Mouse (Mus musculus) adrenal gland (tissue): ENCODE results near the gene Pgpep1.

Source experiments
- intact Hi-C: fragments of 180-260 bp; cut with DNase I; formaldehyde crosslinking; loops from one replicate; pipeline ENCODE4 v1.15.1; 2025
- long read RNA-seq, 2 experiments: library from polyadenylated mRNA; unstranded; transcript quantifications; one replicate each; pipeline ENCODE4 v2.0.0; 2020; ENCODE audit warnings: borderline replicate concordance in 1 of 2; ENCODE audit not compliant: insufficient replicate concordance in 1 of 2

Pgpep1 gene
- long read RNA-seq, experiment 1, full-length matches to known transcripts: 25 of 125 reads
- long read RNA-seq, experiment 1, partial matches to known transcripts: 2 of 125 reads
- long read RNA-seq, experiment 1, other reads (novel, unspliced or antisense): 98 of 125 reads
- long read RNA-seq, experiment 2, full-length matches to known transcripts: 25 of 63 reads
- long read RNA-seq, experiment 2, partial matches to known transcripts: 2 of 63 reads
- long read RNA-seq, experiment 2, other reads (novel, unspliced or antisense): 36 of 63 reads

GRCm38 (mm10) chr8:70660273-70660725 lies at the start of gene Pgpep1:
Gene Pgpep1, minus strand, starts transcription at chr8:70660388.
- intact Hi-C loops: no loop called here

GRCm38 (mm10) chr8:70709794-70710193 lies 49.6 kb upstream of the Pgpep1 start:
- intact Hi-C loops: loop anchor here (10.0 kb wide), 1 partner anchor 55 kb away; no protein-coding TSS in a partner anchor

GRCm38 (mm10) chr8:70708281-70708680 lies 48.1 kb upstream of the Pgpep1 start:
- intact Hi-C loops: loop anchor here (10.0 kb wide), 1 partner anchor 53 kb away; no protein-coding TSS in a partner anchor

DNA sequence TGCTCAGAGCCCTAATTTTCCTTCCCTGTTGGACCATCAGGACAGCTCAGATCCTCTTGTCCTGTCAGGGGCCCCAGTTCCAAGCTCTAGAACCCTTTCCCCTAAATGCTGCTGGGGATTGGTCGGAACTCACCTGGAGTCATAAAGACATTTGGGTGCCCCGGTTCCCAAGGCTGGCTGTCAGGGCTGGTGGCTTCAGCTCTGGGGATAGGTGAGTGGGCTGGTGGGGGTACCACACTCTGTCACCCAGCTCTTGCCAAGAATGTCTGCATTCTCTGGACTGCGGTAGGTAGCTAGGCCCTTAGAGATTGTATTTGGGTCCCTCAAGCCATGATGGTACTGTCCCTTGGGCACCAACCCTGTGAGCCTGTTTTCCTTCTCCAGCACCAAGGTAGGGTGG lies 43.1 kb upstream of the Pgpep1 start, which contains the start of gene Iqcn:
Iqcn (plus strand) TSS at position 171 of the 400 bp plus-strand sequence.
- intact Hi-C loops: loop anchor here (10.0 kb wide), 1 partner anchor 48 kb away; no protein-coding TSS in a partner anchor

- intact Hi-C loops: loop anchor here (10.0 kb wide), 1 partner anchor 48 kb away; no protein-coding TSS in a partner anchor
These were observed 42.6 kb upstream of the Pgpep1 start for GRCm38 (mm10) chr8:70702842-70703182.

DNA sequence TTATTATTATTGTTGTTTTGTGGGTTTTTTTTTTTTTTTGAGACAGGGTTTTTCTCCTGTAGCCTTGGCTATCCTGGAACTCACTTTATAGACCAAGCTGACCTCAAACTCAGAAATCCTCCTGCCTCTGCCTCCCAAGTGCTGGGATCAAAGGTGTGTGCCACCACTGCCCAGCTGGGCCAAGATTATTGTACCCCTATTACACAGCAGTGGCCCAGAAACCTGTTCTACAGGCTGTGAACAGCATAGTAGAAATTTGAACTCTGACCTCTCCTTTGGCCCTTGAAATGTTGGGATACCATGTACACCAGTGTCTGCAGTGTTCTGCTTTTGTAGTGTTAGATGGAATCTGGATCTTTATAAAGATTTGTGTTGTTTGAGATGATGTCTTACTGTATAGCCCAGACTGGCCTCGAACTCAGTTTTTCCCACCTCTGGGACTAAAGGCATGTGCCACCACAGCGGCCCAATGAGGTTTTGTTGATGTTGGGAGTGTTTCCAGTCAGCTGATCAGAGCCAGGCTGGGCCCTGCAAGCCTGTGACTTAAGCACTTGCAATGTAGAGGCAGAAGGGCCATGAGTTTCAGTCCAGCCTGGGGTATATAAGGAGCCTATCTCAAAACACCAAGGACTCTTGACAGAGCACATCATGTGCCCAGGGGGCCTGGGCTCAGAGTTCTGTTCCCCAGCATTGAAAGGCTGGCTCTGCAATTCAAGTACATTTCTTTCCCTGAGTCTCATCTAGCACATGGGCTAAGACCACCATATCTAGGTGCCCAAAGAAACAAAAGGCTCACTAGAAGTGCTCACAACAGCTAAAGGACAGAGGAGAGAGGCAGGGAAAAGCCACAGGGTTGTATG lies 42.0 kb upstream of the Pgpep1 start:
- intact Hi-C loops: loop anchor here (1.0 to 10.0 kb wide), 2 partner anchors 30 to 47 kb away; no protein-coding TSS in a partner anchor

DNA sequence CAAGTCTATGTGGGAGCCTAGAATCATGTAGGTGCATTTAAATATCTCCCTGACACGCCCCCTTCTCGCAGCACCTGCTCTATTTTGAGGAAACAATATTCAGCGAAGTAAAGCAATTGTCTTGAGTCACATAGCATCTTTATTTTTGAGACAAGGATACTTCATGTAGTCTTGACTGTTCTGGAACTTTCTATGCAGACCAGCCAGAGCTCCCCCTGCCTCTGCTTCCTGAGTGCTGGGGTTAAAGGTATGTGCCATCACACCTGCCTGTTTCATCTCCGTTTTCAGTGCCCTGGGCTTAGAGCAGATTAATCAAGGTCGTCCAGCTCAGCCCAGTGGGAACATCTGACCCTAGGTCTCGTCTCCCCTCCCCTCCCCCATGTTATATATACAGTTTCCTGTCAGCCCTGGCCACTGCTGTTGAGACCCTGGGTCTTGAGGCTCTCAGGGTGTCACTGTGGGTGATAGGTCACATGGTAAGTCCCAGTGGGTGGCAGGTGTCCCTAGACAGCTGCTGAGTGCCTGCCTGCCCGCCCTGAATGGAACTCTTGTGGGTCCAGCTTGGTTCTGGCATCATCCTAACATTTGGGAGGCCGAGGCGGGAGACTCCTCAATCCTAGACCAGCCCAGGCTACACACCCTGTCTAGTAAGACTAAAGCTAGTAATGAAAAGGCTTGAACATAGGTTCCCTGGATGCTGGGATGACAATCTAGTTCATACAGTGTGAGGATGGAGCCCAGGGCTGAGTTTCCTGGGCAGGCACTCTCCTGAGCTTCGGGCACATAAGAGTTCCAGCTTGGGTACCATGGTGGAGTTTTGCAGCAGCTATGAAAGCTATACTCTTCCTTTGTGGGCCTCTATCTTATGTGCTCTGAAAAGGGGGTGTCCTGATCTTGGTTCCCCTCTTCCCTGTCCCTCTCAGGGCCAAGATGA lies 41.1 kb upstream of the Pgpep1 start:
- intact Hi-C loops: loop anchor here (1.0 to 10.0 kb wide), 2 partner anchors 29 to 47 kb away; no protein-coding TSS in a partner anchor

- intact Hi-C loops: loop anchor here (10.0 kb wide), 1 partner anchor 46 kb away; no protein-coding TSS in a partner anchor
These were observed 40.4 kb upstream of the Pgpep1 start for GRCm38 (mm10) chr8:70700555-70700922.

- intact Hi-C loops: loop anchor here (10.0 kb wide), 1 partner anchor 45 kb away; no protein-coding TSS in a partner anchor
These were observed 39.8 kb upstream of the Pgpep1 start for GRCm38 (mm10) chr8:70699834-70700554.

DNA sequence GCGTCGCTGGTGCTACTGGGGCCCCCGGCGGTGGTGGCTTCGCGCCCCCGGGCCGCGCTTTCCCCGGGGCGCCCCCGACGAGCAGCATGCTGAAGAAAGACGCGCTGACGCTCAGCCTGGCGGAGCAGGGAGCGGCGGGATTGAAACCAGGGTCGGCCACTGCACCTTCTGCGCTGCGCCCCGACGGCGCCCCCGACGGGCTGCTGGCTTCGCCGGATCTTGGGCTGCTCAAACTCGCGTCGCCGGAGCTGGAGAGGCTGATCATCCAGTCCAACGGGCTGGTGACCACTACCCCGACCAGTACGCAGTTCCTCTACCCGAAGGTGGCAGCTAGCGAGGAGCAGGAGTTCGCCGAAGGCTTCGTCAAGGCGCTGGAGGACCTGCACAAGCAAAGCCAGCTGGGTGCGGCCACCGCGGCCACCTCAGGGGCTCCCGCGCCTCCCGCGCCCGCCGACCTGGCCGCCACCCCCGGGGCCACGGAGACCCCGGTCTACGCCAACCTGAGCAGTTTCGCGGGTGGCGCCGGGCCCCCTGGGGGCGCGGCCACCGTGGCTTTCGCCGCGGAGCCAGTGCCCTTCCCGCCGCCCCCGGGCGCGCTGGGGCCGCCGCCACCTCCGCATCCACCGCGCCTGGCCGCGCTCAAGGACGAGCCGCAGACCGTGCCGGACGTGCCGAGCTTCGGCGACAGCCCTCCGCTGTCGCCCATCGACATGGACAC lies 39.1 kb upstream of the Pgpep1 start:
- intact Hi-C loops: no loop called here

GRCm38 (mm10) chr8:70698310-70699109 lies 38.3 kb upstream of the Pgpep1 start, which contains the start of gene Jund:
Gene Jund, plus strand, starts transcription at chr8:70698949.
- intact Hi-C loops: no loop called here

- intact Hi-C loops: no loop called here
These were observed 37.4 kb upstream of the Pgpep1 start for GRCm38 (mm10) chr8:70697366-70698250.

DNA sequence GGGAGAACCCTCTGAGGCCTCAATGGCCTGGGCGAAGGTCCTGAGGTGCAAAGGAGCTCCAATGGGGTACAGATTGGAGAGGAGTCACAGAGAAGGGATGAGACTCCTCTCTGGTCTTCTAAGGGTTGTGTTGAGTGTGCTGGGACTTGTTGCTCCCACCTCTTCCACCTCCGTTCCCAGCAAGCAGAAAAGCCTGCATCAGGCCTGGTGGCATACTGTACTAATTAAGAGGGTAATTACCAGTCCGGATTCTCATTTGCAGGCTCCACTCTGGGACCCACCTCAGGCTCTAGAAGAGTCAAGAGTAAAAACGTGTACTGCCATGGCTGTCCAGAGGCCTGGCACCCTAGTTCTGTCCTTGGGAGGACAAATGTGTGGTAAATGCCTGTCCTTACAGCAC lies 36.8 kb upstream of the Pgpep1 start:
- intact Hi-C loops: no loop called here

- intact Hi-C loops: no loop called here
These were observed 36.1 kb upstream of the Pgpep1 start for GRCm38 (mm10) chr8:70696019-70696885.

DNA sequence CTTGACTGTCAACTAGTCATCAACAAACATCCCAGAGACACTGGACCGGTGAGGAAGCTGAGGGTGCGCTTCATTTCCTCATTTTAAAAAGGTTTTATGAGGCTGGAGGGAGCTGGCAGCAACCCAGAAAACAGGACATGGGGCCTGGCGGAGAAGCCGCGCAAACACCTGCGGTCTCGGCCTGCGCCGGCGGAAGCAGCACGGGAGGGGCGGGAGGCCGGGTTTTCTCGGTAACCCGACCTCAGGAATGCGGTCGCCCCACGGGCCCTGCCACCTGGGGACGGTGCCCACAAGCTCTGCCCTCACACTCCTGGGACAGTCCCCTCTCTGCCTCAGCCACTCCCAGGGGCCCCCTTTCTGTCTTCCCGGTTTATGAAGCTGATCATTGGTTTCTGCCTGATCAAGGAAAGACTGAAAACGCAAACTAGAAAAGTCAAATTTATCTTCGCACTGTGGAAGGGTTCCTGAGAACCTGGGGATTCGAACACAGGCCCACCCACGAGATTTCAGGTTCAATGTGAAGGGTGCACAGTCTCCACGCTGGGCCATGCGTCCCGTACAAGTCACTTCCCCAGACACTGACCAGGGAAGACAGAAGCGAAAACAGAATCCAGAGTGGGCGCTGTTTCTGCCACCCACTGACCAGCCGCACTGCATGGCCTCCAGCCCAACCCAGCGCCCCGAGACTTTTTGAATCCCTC lies 35.3 kb upstream of the Pgpep1 start:
- intact Hi-C loops: no loop called here

DNA sequence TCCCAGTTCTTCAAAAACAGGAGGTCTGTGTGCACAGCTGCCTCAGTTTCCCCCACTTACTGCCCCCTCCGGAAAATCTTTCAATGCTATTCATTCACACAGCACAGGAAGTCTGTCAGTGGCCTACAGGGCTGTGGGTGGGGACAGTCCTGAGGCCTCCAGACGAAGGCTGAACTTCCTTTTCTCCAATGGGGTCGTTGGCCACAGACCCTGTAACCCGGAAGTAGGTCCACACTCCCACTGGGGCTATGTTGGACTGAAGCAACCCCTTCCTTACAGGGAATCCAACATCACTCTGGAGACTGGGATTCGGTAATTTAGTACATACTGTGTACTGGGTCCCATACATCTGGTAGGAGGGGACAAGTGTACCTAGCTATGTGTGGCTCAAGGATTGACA lies 33.4 kb upstream of the Pgpep1 start:
- intact Hi-C loops: no loop called here
